Mouse (Mus musculus) G1E (cell line): ENCODE results near the gene Stoml1. TPM values are rescaled to one million over a fixed set of nuclear protein-coding genes. Genes with fewer than 3 reads are reported as not detected.

Experiments used
- ATAC-seq: 2 replicates; pipeline ENCODE4 v1.8.0; 2016; ENCODE audit warnings: mild to moderate bottlenecking; ENCODE audit not compliant: insufficient number of reproducible peaks, poor library complexity, low FRiP score, severe bottlenecking; ENCODE audit errors: extremely low read depth
- DNase-seq: peaks from one replicate; pipeline ENCODE4 v3.0.0; 2012; ENCODE audit warnings: low spot score
- H3K27me3 ChIP-seq: 2 replicates; pipeline ENCODE4 v1.6.1; 2012; ENCODE audit warnings: mild to moderate bottlenecking, low read length, inconsistent platforms; ENCODE audit not compliant: insufficient read depth
- H3K36me3 ChIP-seq: replicated peaks from 2 replicates; pipeline ENCODE3; 2012; ENCODE audit warnings: mild to moderate bottlenecking, inconsistent platforms
- H3K4me1 ChIP-seq: 2 replicates; pipeline ENCODE4 v1.6.1; 2012; ENCODE audit warnings: low read depth, low read length, inconsistent platforms, mixed read lengths; ENCODE audit not compliant: insufficient read depth
- H3K4me3 ChIP-seq: 2 replicates; pipeline ENCODE4 v1.5.1; 2012; ENCODE audit warnings: low read depth, mild to moderate bottlenecking, inconsistent platforms, low read length, moderate library complexity, mixed read lengths
- H3K9me3 ChIP-seq: replicated peaks from 2 replicates; pipeline ENCODE4 v1.6.1; 2012; ENCODE audit warnings: inconsistent platforms
- CTCF ChIP-seq: IDR thresholded peaks from 2 replicates; pipeline ENCODE4 v1.5.1; 2012; ENCODE audit warnings: low read depth, low read length, inconsistent platforms, mixed read lengths
- GATA1 ChIP-seq: IDR thresholded peaks from 2 replicates; pipeline ENCODE4 v1.6.1; 2012; ENCODE audit warnings: borderline replicate concordance, low read length, inconsistent platforms, mixed read lengths
- GATA2 ChIP-seq: IDR thresholded peaks from 2 replicates; pipeline ENCODE4 v1.6.1; 2012; ENCODE audit warnings: low read depth, low read length, inconsistent platforms, borderline replicate concordance
- POLR2AphosphoS5 ChIP-seq: IDR thresholded peaks from 2 replicates; pipeline ENCODE4 v1.6.1; 2012; ENCODE audit warnings: low read depth, low read length, inconsistent platforms; ENCODE audit not compliant: insufficient replicate concordance
- TAL1 ChIP-seq: conservative IDR thresholded peaks from 2 replicates; pipeline ENCODE4 v1.6.1; 2012; ENCODE audit warnings: low read depth, low read length, inconsistent platforms, mixed read lengths
- polyA plus RNA-seq: library from polyadenylated mRNA; stranded (reverse); fragments of >175 nt; gene quantifications from 2 replicates; pipeline ENCODE4 v1.2.3, GENCODE M21; 2012
- total RNA-seq, 2 experiments: library from RNA; stranded (forward) in 1 of 2; stranded (reverse) in 1 of 2; fragments of 200-1000 nt in 1 of 2; fragments of >200 nt in 1 of 2; fragmentation: Nextera tagmentation in 1 of 2; gene quantifications; 2 replicates each; pipeline ENCODE4 v1.2.3; 2014 to 2017

Stoml1 gene
- total and polyA plus RNA-seq, 3 experiments, result 6.4 to 8.8 (median 7.4) TPM

DNA sequence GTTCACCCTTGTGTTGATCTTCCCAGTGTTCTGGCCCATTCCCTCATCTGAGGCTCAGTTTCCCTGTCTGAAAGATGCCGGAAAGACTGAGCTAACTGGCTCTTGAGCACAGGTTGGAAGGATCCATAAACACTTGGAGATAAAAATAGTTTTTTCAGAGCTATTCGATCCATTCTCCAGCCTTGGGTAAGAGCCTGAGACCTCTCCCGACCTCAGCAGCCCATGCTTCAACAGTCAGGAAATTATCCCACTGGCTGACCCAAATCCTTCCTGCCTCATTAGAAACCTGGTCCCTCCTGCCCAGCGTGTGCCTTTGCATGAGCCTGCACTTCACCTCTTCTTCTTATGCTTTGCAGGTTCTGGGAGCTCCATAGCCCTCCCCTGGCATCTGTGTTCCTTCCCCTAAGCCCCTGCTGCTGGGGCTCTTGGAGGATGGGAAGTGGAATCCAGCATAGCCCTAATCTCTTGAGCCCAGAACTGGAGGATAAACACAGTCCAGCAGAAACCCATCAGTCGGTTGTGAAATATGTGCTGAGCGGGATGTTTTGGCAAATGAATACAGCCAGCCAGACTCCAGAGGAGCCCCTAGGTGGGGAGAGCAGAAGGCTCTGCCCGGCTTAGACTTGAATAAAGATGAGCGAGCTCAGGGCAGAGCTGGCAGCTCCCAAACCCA lies 50.8 kb downstream of the Stoml1 start:
- H3K36me3 ChIP-seq, result no peaks in the 10 kb centered on the region
- H3K27me3 ChIP-seq, result peaks cover 49% of the 10 kb centered on the region
- H3K4me3 ChIP-seq, result no peak overlapping the region
- no peaks in the 10 kb centered on the region for H3K4me1 ChIP-seq
- H3K9me3 ChIP-seq, result no peaks in the 10 kb centered on the region
- DNase-seq, result no peak
- ATAC-seq, result no peak
- TF ChIP-seq GATA2, result no peak
- no peak for TF ChIP-seq CTCF
- no peak for TF ChIP-seq GATA1
- TF ChIP-seq TAL1, result no peak
- no peak for TF ChIP-seq POLR2AphosphoS5

- Histone ChIP-seq H3K4me3 (no peak overlapping the region), H3K27me3 (peaks cover 43% of the 10 kb centered on the region), H3K36me3 (no peaks in the 10 kb centered on the region), H3K4me1 (no peaks in the 10 kb centered on the region), H3K9me3 (no peaks in the 10 kb centered on the region)
- no peak for DNase-seq
- no peak for ATAC-seq
- no peak for TF ChIP-seq GATA2
- TF ChIP-seq TAL1, result no peak
- no peak for TF ChIP-seq CTCF
- no peak for TF ChIP-seq GATA1
- no peak for TF ChIP-seq POLR2AphosphoS5
These were observed 52.7 kb downstream of the Stoml1 start for GRCm38 (mm10) chr9:58305686-58306085.

DNA sequence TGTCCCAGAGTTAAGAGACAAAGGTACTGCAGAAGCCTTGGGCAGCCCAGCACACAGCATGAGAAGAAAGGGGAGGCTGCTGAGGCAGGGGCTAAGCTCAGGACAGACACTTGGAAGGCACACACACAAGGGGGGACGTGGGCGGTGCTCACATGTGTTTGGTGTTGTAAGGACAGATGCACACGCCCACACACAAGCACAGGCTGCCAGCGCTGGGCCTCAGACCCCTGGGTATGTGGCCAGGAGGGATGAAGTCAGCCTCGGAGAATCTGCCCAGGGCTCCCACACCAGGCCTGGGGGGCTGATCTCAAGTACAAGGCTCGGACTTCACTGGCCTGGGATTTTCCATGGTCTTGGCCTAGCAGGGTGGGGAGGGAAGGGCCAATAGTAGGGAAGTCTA lies 55.4 kb downstream of the Stoml1 start:
- Histone ChIP-seq H3K27me3 (peaks cover 34% of the 10 kb centered on the region), H3K4me3 (no peak overlapping the region), H3K4me1 (no peaks in the 10 kb centered on the region), H3K9me3 (no peaks in the 10 kb centered on the region; the same call in 1 of the 2 replicates), H3K36me3 (no peaks in the 10 kb centered on the region)
- ATAC-seq (no peak), DNase-seq (no peak)
- TF ChIP-seq GATA1 (no peak), POLR2AphosphoS5 (no peak), GATA2 (no peak), CTCF (no peak), TAL1 (no peak)

- no peaks in the 10 kb centered on the region for H3K36me3 ChIP-seq
- DNase-seq (no peak), ATAC-seq (no peak)
- no peaks in the 10 kb centered on the region for H3K4me1 ChIP-seq
- H3K27me3 ChIP-seq, result peaks cover 23% of the 10 kb centered on the region
- no peak overlapping the region for H3K4me3 ChIP-seq
- TF ChIP-seq CTCF (no peak), GATA1 (no peak), TAL1 (no peak), POLR2AphosphoS5 (no peak), GATA2 (no peak)
- H3K9me3 ChIP-seq, result no peaks in the 10 kb centered on the region; the same call in 1 of the 2 replicates
These were observed 57.2 kb downstream of the Stoml1 start for GRCm38 (mm10) chr9:58310043-58310660.

GRCm38 (mm10) chr9:58311191-58311910 lies 58.4 kb downstream of the Stoml1 start:
- ATAC-seq (no peak), DNase-seq (no peak)
- no peaks in the 10 kb centered on the region for H3K36me3 ChIP-seq
- H3K4me1 ChIP-seq, result no peaks in the 10 kb centered on the region
- H3K4me3 ChIP-seq, result no peak overlapping the region
- TF ChIP-seq CTCF, result no peak
- TF ChIP-seq TAL1, result no peak
- TF ChIP-seq GATA2, result no peak
- no peak for TF ChIP-seq POLR2AphosphoS5
- no peak for TF ChIP-seq GATA1
- H3K27me3 ChIP-seq, result peaks cover 19% of the 10 kb centered on the region
- H3K9me3 ChIP-seq, result no peaks in the 10 kb centered on the region; the same call in 1 of the 2 replicates

Other genes with a start within 250 kb of the Stoml1 start
- gene Cyp11a1, start 246.8 kb upstream of the Stoml1 start, total RNA-seq (2014; fragmentation: Nextera tagmentation), result 0.68 and 1.7 TPM in 2 replicates
- gene Cyp11a1, start 246.8 kb upstream of the Stoml1 start, total RNA-seq (2017), result 16.7 and 18.2 TPM in 2 replicates
- 0.12 and 0.20 TPM in 2 replicates for gene Cyp11a1, start 246.8 kb upstream of the Stoml1 start, polyA plus RNA-seq
- gene Stra6, start 189.4 kb upstream of the Stoml1 start, total RNA-seq (2014; fragmentation: Nextera tagmentation), result not detected in 2 replicates
- 0.11 TPM in 1 of 2 replicates, not detected in the other for gene Stra6, start 189.4 kb upstream of the Stoml1 start, total RNA-seq (2017)
- not detected in 2 replicates for gene Stra6, start 189.4 kb upstream of the Stoml1 start, polyA plus RNA-seq
- not detected in 2 replicates for gene Ccdc33, start 134.3 kb upstream of the Stoml1 start, total RNA-seq (2014; fragmentation: Nextera tagmentation)
- gene Ccdc33, start 134.3 kb upstream of the Stoml1 start, total RNA-seq (2017), result 0.05 and 0.23 TPM in 2 replicates
- gene Ccdc33, start 134.3 kb upstream of the Stoml1 start, polyA plus RNA-seq, result not detected in 2 replicates
- not detected in 2 replicates for gene Islr, start 48.9 kb upstream of the Stoml1 start, total RNA-seq (2014; fragmentation: Nextera tagmentation)
- gene Islr, start 48.9 kb upstream of the Stoml1 start, total RNA-seq (2017), result 0.12 and 0.22 TPM in 2 replicates
- gene Islr, start 48.9 kb upstream of the Stoml1 start, polyA plus RNA-seq, result not detected in 2 replicates
- not detected in 2 replicates for gene Islr2, start 48.8 kb upstream of the Stoml1 start, total RNA-seq (2014; fragmentation: Nextera tagmentation)
- 0.11 TPM in 1 of 2 replicates, not detected in the other for gene Islr2, start 48.8 kb upstream of the Stoml1 start, total RNA-seq (2017)
- gene Islr2, start 48.8 kb upstream of the Stoml1 start, polyA plus RNA-seq, result 0.03 and 0.04 TPM in 2 replicates
- 101 and 108 TPM in 2 replicates for gene Pml, start 3.4 kb upstream of the Stoml1 start, total RNA-seq (2014; fragmentation: Nextera tagmentation)
- 19.0 and 22.3 TPM in 2 replicates for gene Pml, start 3.4 kb upstream of the Stoml1 start, total RNA-seq (2017)
- 163 and 217 TPM in 2 replicates for gene Pml, start 3.4 kb upstream of the Stoml1 start, polyA plus RNA-seq
- gene Loxl1, start 60.0 kb downstream of the Stoml1 start, total RNA-seq (2014; fragmentation: Nextera tagmentation), result not detected in 2 replicates
- gene Loxl1, start 60.0 kb downstream of the Stoml1 start, total RNA-seq (2017), result not detected in 2 replicates
- gene Loxl1, start 60.0 kb downstream of the Stoml1 start, polyA plus RNA-seq, result not detected in 2 replicates
- gene Tbc1d21, start 117.3 kb downstream of the Stoml1 start, total RNA-seq (2014; fragmentation: Nextera tagmentation), result not detected in 2 replicates
- gene Tbc1d21, start 117.3 kb downstream of the Stoml1 start, total RNA-seq (2017), result not detected in 2 replicates
- gene Tbc1d21, start 117.3 kb downstream of the Stoml1 start, polyA plus RNA-seq, result not detected in 2 replicates
- not detected in 2 replicates for gene Insyn1, start 235.4 kb downstream of the Stoml1 start, total RNA-seq (2014; fragmentation: Nextera tagmentation)
- 0.05 and 0.12 TPM in 2 replicates for gene Insyn1, start 235.4 kb downstream of the Stoml1 start, total RNA-seq (2017)
- not detected in 2 replicates for gene Insyn1, start 235.4 kb downstream of the Stoml1 start, polyA plus RNA-seq